Mouse (Mus musculus) gastrocnemius, postnatal 10 days (tissue): ENCODE measurements around the gene Parva. TPM values are rescaled to one million over a fixed set of nuclear protein-coding genes. Genes with fewer than 3 reads are reported as not detected.

Experiments
- DNase-seq: peaks from one replicate; pipeline ENCODE4 v3.0.0; 2021; ENCODE audit warnings: mixed read lengths
- total RNA-seq, 2 experiments: library from RNA; stranded (reverse); gene quantifications; 2 replicates each; pipeline ENCODE4 v1.2.3; 2021

The Parva gene
- total RNA-seq, 2 experiments from 2014 or later = 49.1 to 53.7 TPM

GRCm38 (mm10) chr7:112423438-112423837 is 3.9 kb upstream of the Parva start:
- no peak for DNase-seq

- DNase-seq = no peak
Measured at GRCm38 (mm10) chr7:112426811-112427210, 494 bp upstream of the Parva start.

- DNase-seq = peak; percentile 88
Measured at GRCm38 (mm10) chr7:112428158-112428535, 842 bp downstream of the Parva start.

- DNase-seq = no peak
Measured at GRCm38 (mm10) chr7:112439846-112440245, 12.5 kb downstream of the Parva start.

- DNase-seq = no peak
Measured at GRCm38 (mm10) chr7:112444152-112444984, 17.1 kb downstream of the Parva start.

GRCm38 (mm10) chr7:112444985-112445367 is 17.7 kb downstream of the Parva start:
- no peak for DNase-seq

- DNase-seq = no peak
Measured at GRCm38 (mm10) chr7:112446498-112446897, 19.2 kb downstream of the Parva start.

- DNase-seq = no peak
Measured at GRCm38 (mm10) chr7:112449954-112450700, 22.8 kb downstream of the Parva start.

GRCm38 (mm10) chr7:112452471-112452870 is 25.2 kb downstream of the Parva start:
- no peak for DNase-seq

GRCm38 (mm10) chr7:112453805-112454214 is 26.5 kb downstream of the Parva start:
- DNase-seq = no peak

GRCm38 (mm10) chr7:112454380-112454779 is 27.1 kb downstream of the Parva start:
- DNase-seq = no peak

- DNase-seq = no peak
Measured at GRCm38 (mm10) chr7:112454951-112455350, 27.6 kb downstream of the Parva start.

GRCm38 (mm10) chr7:112455566-112456110 is 28.3 kb downstream of the Parva start:
- DNase-seq = no peak

GRCm38 (mm10) chr7:112457373-112457772 is 30.1 kb downstream of the Parva start:
- no peak for DNase-seq

- no peak for DNase-seq
Measured at GRCm38 (mm10) chr7:112457920-112458319, 30.6 kb downstream of the Parva start.

- peak; percentile 56 for DNase-seq
Measured at GRCm38 (mm10) chr7:112458440-112458839, 31.1 kb downstream of the Parva start.

GRCm38 (mm10) chr7:112463074-112463473 is 35.8 kb downstream of the Parva start:
- DNase-seq = no peak

GRCm38 (mm10) chr7:112465920-112466319 is 38.6 kb downstream of the Parva start:
- DNase-seq = no peak

- no peak for DNase-seq
Measured at GRCm38 (mm10) chr7:112466786-112467185, 39.5 kb downstream of the Parva start.

GRCm38 (mm10) chr7:112467687-112468111 is 40.4 kb downstream of the Parva start:
- peak; percentile 57 for DNase-seq

GRCm38 (mm10) chr7:112469817-112470216 is 42.5 kb downstream of the Parva start:
- DNase-seq = peak; percentile 87

GRCm38 (mm10) chr7:112471316-112471715 is 44.0 kb downstream of the Parva start:
- no peak for DNase-seq
